Mouse (Mus musculus) spleen, adult 2 months (tissue): ENCODE results near the gene Shld2. TPM values are rescaled to one million over a fixed set of nuclear protein-coding genes. Genes with fewer than 3 reads are reported as not detected.

Experiments used
- DNase-seq, 2 experiments: peaks; one replicate each; pipeline versions ENCODE4 v3.0.0 to v3.0.0-alpha.2; 2012 to 2021; ENCODE audit warnings: low spot score in 2 of 2, low read depth in 1 of 2
- H3K27ac ChIP-seq: fragments of 200-500 bp; 2 replicates; pipeline ENCODE4 v1.5.1; 2012; ENCODE audit warnings: low read length, inconsistent platforms; ENCODE audit not compliant: insufficient read depth
- H3K27me3 ChIP-seq: fragments of 200-500 bp; 2 replicates; pipeline ENCODE4 v1.6.1; 2012; ENCODE audit warnings: mild to moderate bottlenecking, moderate library complexity, low read length, inconsistent platforms; ENCODE audit not compliant: control insufficient read depth, insufficient read depth
- H3K36me3 ChIP-seq: fragments of 200-500 bp; 2 replicates; pipeline ENCODE4 v1.6.1; 2012; ENCODE audit warnings: mild to moderate bottlenecking, low read length, inconsistent platforms; ENCODE audit not compliant: control insufficient read depth, insufficient read depth
- H3K4me1 ChIP-seq: fragments of 200-500 bp; 2 replicates; pipeline ENCODE4 v1.6.1; 2011; ENCODE audit warnings: inconsistent platforms; ENCODE audit not compliant: control insufficient read depth, insufficient read depth, insufficient read length
- H3K4me3 ChIP-seq: fragments of 200-500 bp; 2 replicates; pipeline ENCODE4 v1.5.1; 2011; ENCODE audit warnings: mild to moderate bottlenecking, inconsistent platforms; ENCODE audit not compliant: insufficient read depth, insufficient read length; ENCODE audit errors: extremely low read depth
- CTCF ChIP-seq: fragments of 200-500 bp; IDR thresholded peaks from 2 replicates; pipeline ENCODE4 v1.5.1; 2011; ENCODE audit warnings: mild to moderate bottlenecking, inconsistent platforms; ENCODE audit not compliant: insufficient read depth, insufficient read length, insufficient replicate concordance; ENCODE audit errors: extremely low read depth
- POLR2A ChIP-seq: fragments of 200-500 bp; IDR thresholded peaks from 2 replicates; pipeline ENCODE4 v1.6.1; 2011; ENCODE audit warnings: low read depth, low read length, inconsistent platforms
- WGBS: fragments of 180-500 bp; shearing (Covaris S2); methylation state at CpG from one replicate; pipeline ENCODE4 v1.1.7; 2018; 5-methylcytosine and 5-hydroxymethylcytosine counted together
- polyA plus RNA-seq: library from polyadenylated mRNA; depleted of rRNA; stranded (reverse); fragments of >200 nt; gene quantifications from 2 replicates; pipeline ENCODE4 v1.2.3, GENCODE M21; 2012

Gene Shld2
- polyA plus RNA-seq, 1 experiment = 2.4 TPM

DNA sequence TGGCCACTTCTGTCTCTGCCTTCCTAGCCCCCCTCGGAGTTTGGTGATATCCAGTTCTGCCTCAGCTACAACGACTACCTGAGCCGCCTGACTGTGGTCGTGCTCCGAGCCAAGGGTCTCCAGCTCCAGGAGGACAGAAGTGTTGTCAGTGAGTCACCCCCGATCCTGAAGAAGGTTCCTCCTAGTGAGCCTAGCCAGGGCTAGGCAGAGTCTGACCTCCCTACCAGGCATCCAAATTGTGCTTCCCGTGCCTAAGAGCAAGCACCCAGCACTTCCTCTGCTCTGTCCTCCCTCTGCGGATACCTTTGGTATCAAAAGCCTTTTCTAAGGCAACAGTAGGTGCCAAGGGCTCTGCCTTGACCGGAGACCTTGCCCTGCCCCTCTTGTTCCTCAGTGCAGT, 84.3 kb downstream of the Shld2 start:
- TF ChIP-seq CTCF = no peak
- no peak for TF ChIP-seq POLR2A
- H3K27me3 ChIP-seq = no peaks in the 10 kb centered on the region
- H3K4me3 ChIP-seq = no peak overlapping the region
- H3K27ac ChIP-seq = no peak overlapping the region
- no peaks in the 10 kb centered on the region for H3K4me1 ChIP-seq
- no peaks in the 10 kb centered on the region for H3K36me3 ChIP-seq
- WGBS = 77% methylated on average over 9 of the region's 9 CpGs
- no peak for DNase-seq

DNA sequence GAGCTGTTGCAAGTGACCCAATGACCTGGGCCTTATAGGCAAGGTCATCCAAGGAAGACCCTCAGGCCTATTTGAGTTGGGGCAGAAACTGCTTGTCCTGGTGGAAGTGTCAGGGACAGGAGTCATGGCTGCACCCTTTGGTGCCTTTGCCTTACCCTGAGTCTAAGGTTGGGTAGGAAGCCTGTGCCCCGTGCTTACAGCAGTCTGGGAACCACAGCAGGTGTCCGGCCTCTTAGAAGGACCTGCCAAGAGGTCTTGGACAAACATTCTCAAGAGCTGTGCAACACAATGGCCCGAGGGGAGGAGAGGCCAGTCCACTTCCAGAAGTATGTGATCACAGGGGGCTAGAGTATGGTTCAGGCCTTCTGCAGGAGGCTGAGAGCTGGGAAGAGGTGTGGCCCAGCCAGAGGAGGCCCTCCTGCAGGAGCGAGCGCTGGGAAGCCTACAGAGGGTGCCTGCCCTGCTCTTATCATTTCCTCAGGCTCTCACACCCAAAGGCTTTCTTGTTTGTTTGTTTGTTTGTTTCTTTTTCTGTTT, 86.9 kb downstream of the Shld2 start:
- 79% methylated on average over 5 of the region's 5 CpGs for WGBS

DNA sequence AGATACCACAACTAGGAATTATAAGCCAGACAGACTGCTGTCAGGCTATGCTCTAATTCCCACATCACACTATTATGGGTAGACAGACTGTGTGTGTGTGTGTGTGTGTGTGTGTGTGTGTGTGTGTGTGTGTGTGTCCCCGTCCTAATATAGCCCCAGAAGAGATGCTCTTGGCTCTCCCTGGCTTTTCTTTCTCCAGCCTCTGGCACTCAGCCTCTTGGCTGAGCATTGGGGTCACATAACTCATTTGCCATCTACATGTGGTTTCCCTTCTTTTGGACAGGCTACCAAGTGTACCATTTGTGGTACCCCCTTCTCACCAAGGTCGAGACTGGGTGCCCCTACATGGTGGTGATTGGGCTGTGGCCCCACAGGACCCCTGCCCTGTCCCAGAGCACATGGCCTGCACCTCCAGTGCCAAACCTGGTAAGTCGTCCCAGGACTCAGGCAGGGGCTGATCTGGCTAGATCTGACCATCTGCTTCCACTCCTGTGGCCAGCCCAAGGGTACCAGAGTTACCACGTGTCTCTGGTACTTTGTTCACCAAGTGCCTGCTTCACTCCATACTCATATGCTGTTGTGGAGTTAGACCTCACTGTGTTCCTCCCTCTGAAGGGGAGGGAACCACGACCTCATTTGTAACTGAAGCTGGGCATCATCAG, 88.7 kb downstream of the Shld2 start:
- H3K27ac ChIP-seq = no peak overlapping the region
- no peak overlapping the region for H3K4me3 ChIP-seq
- WGBS = 58% methylated on average over 5 of the region's 5 CpGs
- no peaks in the 10 kb centered on the region for H3K36me3 ChIP-seq
- DNase-seq = no peak
- no peak for TF ChIP-seq POLR2A
- TF ChIP-seq CTCF = no peak
- H3K27me3 ChIP-seq = peaks cover 1% of the 10 kb centered on the region; the same call in 1 of the 2 replicates
- no peaks in the 10 kb centered on the region for H3K4me1 ChIP-seq

More for the DNA sequence above, 86.9 kb downstream of the Shld2 start:
- no peak for DNase-seq
- Histone ChIP-seq H3K36me3 (no peaks in the 10 kb centered on the region), H3K27me3 (peaks cover 1% of the 10 kb centered on the region; the same call in 1 of the 2 replicates), H3K27ac (no peak overlapping the region), H3K4me1 (no peaks in the 10 kb centered on the region), H3K4me3 (no peak overlapping the region)
- TF ChIP-seq POLR2A (no peak), CTCF (no peak)

DNA sequence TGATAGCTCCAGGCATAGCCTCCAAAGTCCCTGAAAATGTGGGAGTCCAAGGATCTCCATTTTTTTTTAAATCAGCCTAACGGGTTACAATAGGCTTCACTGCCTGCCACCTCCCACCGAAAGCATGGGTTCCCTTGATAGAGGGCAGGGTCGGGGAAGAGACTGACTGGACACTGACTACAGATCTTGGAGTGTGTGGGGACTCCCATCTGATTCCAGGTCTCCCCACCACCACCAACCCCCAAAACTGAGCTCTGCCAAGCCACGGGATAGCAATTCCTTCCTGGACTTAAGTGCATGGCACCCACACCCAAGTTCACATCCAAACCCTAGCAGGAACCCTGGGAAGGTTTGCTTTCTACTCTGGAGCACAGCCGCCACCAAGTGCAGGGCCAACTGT, 89.9 kb downstream of the Shld2 start:
- no peaks in the 10 kb centered on the region for H3K4me1 ChIP-seq
- no peak for TF ChIP-seq CTCF
- TF ChIP-seq POLR2A = no peak
- no peak overlapping the region for H3K4me3 ChIP-seq
- H3K36me3 ChIP-seq = no peaks in the 10 kb centered on the region
- H3K27ac ChIP-seq = no peak overlapping the region
- peaks cover 1% of the 10 kb centered on the region; the same call in 1 of the 2 replicates for H3K27me3 ChIP-seq
- 75% methylated on average over 5 of the region's 5 CpGs for WGBS
- no peak for DNase-seq

DNA sequence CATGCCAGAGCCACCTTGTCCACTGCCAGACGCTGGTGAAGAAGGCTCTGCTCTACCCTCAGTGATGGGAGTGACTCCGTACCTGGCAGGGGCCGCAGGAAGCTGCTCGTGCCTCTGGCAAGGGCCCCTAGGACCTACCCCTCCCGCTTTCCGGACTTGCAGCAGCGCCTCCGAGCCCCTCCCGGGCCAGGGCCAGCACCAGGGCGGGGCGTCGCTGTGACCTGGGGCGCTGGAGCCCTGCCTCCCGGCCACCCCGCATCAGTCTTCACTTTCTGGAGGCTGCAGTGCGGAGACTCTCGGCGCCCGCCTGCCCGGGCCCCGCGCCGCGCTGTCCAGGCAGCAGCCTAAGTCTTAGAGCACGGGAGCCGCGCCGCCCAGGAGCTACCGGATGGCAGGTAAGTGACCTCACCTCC, 90.5 kb downstream of the Shld2 start:
- no peak for DNase-seq
- H3K4me1 ChIP-seq = no peaks in the 10 kb centered on the region
- TF ChIP-seq CTCF (no peak), POLR2A (no peak)
- 0 out of 2 replicates have a peak overlapping the region, but pooled peaks have one; percentile 11 for H3K4me3 ChIP-seq
- WGBS = 4% methylated on average over 29 of the region's 29 CpGs
- H3K27me3 ChIP-seq = peaks cover 1% of the 10 kb centered on the region; the same call in 1 of the 2 replicates
- H3K27ac ChIP-seq = no peak overlapping the region
- no peaks in the 10 kb centered on the region for H3K36me3 ChIP-seq

DNA sequence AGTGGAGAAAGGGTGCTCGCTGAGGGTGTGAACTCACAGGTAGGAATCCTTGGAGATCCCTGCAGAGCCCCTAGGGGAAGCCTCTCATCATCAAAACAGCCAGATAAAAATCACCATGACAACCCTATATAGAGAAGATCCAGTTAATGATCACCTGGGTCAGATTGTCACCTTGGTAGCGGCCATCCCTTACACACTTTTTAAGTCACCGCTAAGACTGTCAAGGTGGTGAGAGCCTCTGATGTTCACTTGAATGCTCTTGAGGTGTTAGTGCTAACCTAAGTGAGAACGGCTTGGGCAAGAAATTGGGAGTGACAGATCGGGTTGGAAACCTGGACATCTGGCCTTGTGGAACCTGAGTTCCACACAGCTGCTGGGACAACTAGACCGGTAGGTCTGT, 91.0 kb downstream of the Shld2 start, which contains the start of gene Syt15:
Gene Syt15, plus strand, starts transcription at position 301 of the 400 bp plus-strand sequence.
- Histone ChIP-seq H3K4me3 (0 out of 2 replicates have a peak within 1 kb of the TSS, but pooled peaks have one; percentile 11), H3K27ac (no peak within 1 kb of the TSS), H3K36me3 (no peaks in the 10 kb centered on the region), H3K27me3 (peaks cover 1% of the 10 kb centered on the region; the same call in 1 of the 2 replicates), H3K4me1 (no peaks in the 10 kb centered on the region)
- WGBS = 71% methylated on average over 6 of the region's 6 CpGs
- TF ChIP-seq CTCF = no peak
- TF ChIP-seq POLR2A = no peak
- DNase-seq = no peak

DNA sequence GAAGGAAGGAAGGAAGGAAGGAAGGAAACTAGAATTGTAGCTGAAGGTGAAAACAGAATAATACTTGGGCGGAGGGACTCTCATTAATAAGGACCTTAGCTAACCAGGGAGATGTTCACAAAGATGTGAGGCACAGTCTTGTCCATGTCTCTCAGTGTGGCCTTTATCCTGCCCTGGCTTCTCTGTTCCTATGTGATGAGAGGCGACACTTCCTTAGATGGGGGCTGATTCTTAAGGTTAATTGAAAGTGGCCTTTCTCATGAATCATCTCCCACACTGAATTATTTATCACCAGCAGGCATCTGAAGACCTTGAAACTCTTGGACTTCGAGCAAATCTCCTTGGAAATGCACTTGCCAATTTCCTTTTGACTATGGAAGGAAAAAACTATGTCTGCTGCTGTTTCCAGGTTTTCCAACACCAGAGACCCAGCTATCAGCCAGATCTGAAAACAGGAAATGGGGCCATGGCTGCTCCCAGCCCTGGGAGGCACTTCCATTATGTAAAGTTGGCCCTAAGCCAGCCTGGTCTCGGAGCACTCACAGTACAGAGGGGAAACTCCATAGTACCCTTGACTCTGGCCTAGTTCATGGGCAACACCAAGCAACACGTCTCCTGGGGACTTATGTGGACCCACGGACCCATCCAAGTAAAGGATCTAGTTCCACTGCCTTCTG, 94.7 kb downstream of the Shld2 start:
- no peak for DNase-seq
- H3K36me3 ChIP-seq = no peaks in the 10 kb centered on the region
- H3K4me1 ChIP-seq = no peaks in the 10 kb centered on the region
- 73% methylated on average over 6 of the region's 6 CpGs for WGBS
- no peak for TF ChIP-seq CTCF
- TF ChIP-seq POLR2A = no peak
- H3K27ac ChIP-seq = no peak overlapping the region
- no peak overlapping the region for H3K4me3 ChIP-seq
- peaks cover 1% of the 10 kb centered on the region; the same call in 1 of the 2 replicates for H3K27me3 ChIP-seq
